Mouse (Mus musculus) kidney, embryonic 16.5 days (tissue): ENCODE measurements at regions not wholly inside any gene's neighbourhood (a gene's known extent, or its start where the extent isn't known, plus 50 kb on each side); places are given as distances from the start of the nearest gene placed in this dataset.

Source experiments
- ATAC-seq: fragments of 200-750 bp; cut with Nextera tagmentation; 2 replicates; pipeline ENCODE4 v1.8.0; 2017; ENCODE audit warnings: moderate TSS enrichment; ENCODE audit not compliant: low FRiP score, low TSS enrichment
- H3K27ac ChIP-seq: fragments of 300-500 bp; sonication (generic); 2 replicates; pipeline ENCODE4 v1.5.1; 2014; ENCODE audit warnings: low read length
- H3K27me3 ChIP-seq: fragments of 300-500 bp; sonication (generic); 2 replicates; pipeline ENCODE4 v1.6.1; 2014; ENCODE audit warnings: low read length, control low read depth, mixed read lengths; ENCODE audit not compliant: insufficient read depth
- H3K36me3 ChIP-seq: fragments of 300-500 bp; sonication (generic); 2 replicates; pipeline ENCODE4 v1.6.1; 2014; ENCODE audit warnings: low read length, control low read depth, mixed read lengths; ENCODE audit not compliant: insufficient read depth
- H3K4me1 ChIP-seq: fragments of 300-500 bp; sonication (generic); 2 replicates; pipeline ENCODE4 v1.6.1; 2014; ENCODE audit warnings: low read length, control low read depth, mixed read lengths; ENCODE audit not compliant: insufficient read depth
- H3K4me2 ChIP-seq: fragments of 300-500 bp; sonication (generic); replicated peaks from 2 replicates; pipeline ENCODE4 v1.6.1; 2014; ENCODE audit warnings: low read depth, low read length
- H3K4me3 ChIP-seq: fragments of 300-500 bp; sonication (generic); 2 replicates; pipeline ENCODE4 v1.5.1; 2014; ENCODE audit warnings: mild to moderate bottlenecking, low read length
- H3K9ac ChIP-seq: fragments of 300-500 bp; sonication (generic); replicated peaks from 2 replicates; pipeline ENCODE4 v1.6.1; 2014; ENCODE audit warnings: low read length
- H3K9me3 ChIP-seq: fragments of 300-500 bp; sonication (generic); 2 replicates; pipeline ENCODE4 v1.6.1; 2016; ENCODE audit warnings: low read length, control low read depth
- WGBS: fragments of 180-500 bp; shearing (Covaris S2); extraction: QIAGEN DNeasy Blood & Tissue Kit; methylation state at CpG from one replicate; pipeline ENCODE4 v1.1.7; 2014; 5-methylcytosine and 5-hydroxymethylcytosine counted together

DNA sequence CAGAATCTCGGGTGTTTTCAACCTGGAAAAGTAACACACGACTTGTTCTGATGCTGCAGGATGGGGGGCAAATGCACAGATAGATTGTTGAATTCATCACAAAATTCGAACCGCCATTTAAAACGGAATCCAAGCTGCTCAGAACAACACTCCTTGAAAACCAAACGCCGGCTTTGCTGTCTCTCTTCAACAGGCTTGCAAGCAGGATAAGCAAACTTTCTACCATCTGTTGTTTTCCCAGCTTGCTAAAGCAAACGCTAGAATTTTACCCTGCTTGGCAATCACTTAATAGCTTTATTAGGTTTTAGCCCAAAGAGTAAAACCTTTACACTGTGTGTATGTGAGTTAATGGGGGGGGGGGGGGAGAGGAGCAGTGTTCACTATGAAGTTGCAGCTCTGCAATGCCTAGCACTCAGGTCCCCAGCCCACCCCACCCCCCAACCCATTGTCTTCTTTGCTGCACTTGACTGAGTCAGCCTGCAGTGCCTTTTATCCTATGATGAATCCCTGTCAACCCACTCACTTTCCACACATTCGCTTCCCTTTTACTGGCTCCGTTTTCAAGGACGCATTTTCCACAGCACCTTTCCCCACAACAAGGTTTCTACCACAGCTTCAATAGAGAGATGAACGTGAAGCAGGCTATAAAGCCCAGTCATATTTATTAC, 190.1 kb upstream of the Fat1 start:
- Histone ChIP-seq H3K9me3 (no peaks in the 10 kb centered on the region), H3K27ac (no peak overlapping the region), H3K27me3 (no peaks in the 10 kb centered on the region), H3K4me2 (no peak overlapping the region), H3K4me1 (no peaks in the 10 kb centered on the region), H3K4me3 (no peak overlapping the region), H3K9ac (no peak overlapping the region), H3K36me3 (no peaks in the 10 kb centered on the region)
- ATAC-seq: no peak
- 59% methylated on average over 12 of the region's 12 CpGs for WGBS

DNA sequence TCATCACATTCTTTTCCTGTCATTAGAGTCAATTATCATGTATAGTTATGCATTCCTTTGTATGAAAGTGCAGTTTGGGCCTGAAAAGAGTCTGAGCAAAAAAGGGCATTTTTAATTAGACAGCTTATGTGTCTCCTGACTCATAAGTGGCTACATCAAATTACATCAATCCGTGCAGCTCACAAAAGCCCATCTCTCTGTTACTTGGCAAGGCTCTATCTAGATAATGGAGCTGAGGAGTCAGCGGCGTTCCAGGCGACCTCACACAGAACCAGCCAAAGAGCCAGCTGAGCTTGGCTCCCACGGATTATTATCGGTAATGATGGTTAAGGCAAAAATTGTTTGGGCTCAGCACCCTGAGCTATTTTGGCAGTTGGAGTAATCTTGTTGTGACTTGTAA, 176.5 kb upstream of the Fat1 start:
- H3K36me3 ChIP-seq: no peaks in the 10 kb centered on the region
- H3K27me3 ChIP-seq: no peaks in the 10 kb centered on the region
- no peak overlapping the region for H3K9ac ChIP-seq
- H3K4me3 ChIP-seq: no peak overlapping the region
- H3K9me3 ChIP-seq: no peaks in the 10 kb centered on the region
- H3K27ac ChIP-seq: no peak overlapping the region
- peaks cover 5% of the 10 kb centered on the region; the same call in 1 of the 2 replicates for H3K4me1 ChIP-seq
- 47% methylated on average over 6 of the region's 6 CpGs for WGBS
- ATAC-seq: no peak
- H3K4me2 ChIP-seq: no peak overlapping the region

DNA sequence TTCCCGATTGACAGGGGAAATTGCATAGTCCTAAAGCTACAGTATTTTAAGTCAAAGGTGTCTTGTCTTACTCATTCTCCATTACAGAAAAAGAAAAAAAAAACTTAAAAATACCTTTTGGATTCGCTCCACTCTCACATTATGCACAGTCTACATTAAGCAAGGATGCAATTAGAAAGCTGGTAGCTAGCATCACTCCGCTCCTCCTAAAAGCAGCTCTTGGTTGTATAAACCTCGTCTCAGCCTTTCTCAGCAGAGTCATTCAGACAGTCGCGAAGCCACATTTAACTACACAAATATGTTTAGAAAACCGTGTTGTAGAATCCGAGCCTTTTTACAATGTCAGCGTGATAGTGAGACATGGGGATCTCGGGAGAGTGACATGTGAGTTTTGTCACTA, 172.5 kb upstream of the Fat1 start:
- Histone ChIP-seq H3K9ac (no peak overlapping the region), H3K27ac (no peak overlapping the region), H3K4me3 (no peak overlapping the region), H3K9me3 (no peaks in the 10 kb centered on the region), H3K27me3 (no peaks in the 10 kb centered on the region), H3K4me2 (no peak overlapping the region), H3K4me1 (peaks cover 18% of the 10 kb centered on the region), H3K36me3 (no peaks in the 10 kb centered on the region)
- WGBS: 92% methylated on average over 10 of the region's 10 CpGs
- no peak for ATAC-seq

DNA sequence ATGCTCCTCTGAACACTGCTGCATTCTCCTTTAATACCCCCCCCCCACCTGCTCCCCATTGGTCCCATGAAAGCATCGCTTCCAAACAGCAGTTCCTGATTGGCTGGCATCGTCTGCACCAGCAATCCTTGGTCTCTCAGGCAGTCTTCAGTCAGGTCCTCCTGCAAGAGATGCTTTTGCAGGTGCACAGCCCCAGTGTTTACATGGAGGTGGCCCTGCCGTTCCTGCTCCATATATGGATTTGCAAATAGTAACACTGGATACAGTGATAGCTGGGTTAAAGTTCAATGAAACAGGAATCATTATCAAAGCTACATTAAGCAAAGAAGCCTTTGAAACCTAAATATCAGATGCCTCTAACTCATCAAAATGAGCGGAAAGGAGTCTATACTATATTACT, 170.1 kb upstream of the Fat1 start:
- ATAC-seq: no peak
- no peaks in the 10 kb centered on the region for H3K9me3 ChIP-seq
- H3K4me2 ChIP-seq: no peak overlapping the region
- H3K27me3 ChIP-seq: no peaks in the 10 kb centered on the region
- H3K27ac ChIP-seq: no peak overlapping the region
- 58% methylated on average over 4 of the region's 4 CpGs for WGBS
- H3K4me3 ChIP-seq: no peak overlapping the region
- H3K36me3 ChIP-seq: no peaks in the 10 kb centered on the region
- H3K4me1 ChIP-seq: peaks cover 12% of the 10 kb centered on the region; the same call in 1 of the 2 replicates
- no peak overlapping the region for H3K9ac ChIP-seq

DNA sequence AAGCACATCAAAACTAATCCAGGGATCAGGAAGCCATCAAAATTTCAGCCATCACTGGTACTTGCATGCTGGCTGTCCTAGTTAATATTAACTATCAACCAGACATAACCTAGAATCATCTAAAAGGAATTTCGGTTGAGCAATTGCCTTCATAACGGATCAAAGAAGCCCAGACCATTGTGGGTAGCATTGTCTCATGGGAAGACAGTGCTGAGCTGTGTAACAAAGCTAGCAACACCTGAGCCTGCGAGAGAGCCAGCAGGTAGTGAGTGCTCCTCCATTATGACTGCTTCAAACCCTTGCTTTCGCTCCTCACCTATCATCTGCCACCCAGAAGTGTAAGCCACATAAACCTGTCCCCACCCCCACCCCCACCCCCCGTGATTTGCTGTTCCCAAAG, 169.6 kb upstream of the Fat1 start:
- peak; percentile 49; the same call in 1 of the 2 replicates for ATAC-seq
- Histone ChIP-seq H3K27me3 (no peaks in the 10 kb centered on the region), H3K4me2 (peak overlapping the region; percentile 37; the same call in 1 of the 2 replicates), H3K27ac (no peak overlapping the region), H3K9me3 (no peaks in the 10 kb centered on the region), H3K9ac (no peak overlapping the region), H3K4me3 (no peak overlapping the region), H3K36me3 (no peaks in the 10 kb centered on the region), H3K4me1 (peaks cover 12% of the 10 kb centered on the region; the same call in 1 of the 2 replicates)
- WGBS: 48% methylated on average over 5 of the region's 5 CpGs

DNA sequence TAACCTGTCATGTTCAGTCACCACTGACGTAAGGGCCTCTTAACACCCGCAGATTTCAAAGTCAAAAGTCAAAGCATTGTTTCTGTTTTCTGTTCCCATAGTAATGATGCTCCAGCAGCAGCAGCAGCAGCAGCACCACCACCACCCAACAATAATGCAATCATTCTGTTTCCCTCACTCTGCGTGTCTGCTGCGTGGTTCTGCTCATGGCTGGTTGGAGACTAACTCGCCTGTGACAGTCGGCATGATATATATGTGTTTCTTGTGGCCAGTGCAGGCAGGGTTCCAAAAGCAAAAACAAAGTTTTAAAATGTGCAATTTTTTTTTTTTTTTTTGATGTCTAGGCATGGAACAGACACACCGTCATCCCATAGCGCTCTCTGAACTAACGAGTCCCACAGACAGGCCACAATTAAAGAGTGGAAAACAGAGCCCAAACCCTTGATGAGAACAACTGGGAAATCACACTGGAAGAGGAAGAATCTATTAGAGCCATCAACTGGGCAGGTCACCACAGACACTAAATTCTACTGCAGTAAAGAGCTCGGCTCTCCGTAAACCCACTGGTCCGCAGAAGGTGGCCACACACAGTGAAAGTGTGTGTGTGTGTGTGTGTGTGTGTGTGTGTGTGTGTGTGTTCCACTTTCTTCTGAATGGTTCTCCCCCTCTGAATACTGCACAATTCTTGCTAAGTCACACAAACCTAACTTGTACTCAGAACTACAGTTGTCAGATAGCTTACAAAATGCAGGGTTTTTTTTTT, 169.0 kb upstream of the Fat1 start:
- WGBS: 23% methylated on average over 12 of the region's 12 CpGs
- H3K27ac ChIP-seq: no peak overlapping the region
- H3K4me3 ChIP-seq: no peak overlapping the region
- no peak overlapping the region for H3K9ac ChIP-seq
- no peaks in the 10 kb centered on the region for H3K27me3 ChIP-seq
- peaks cover 12% of the 10 kb centered on the region; the same call in 1 of the 2 replicates for H3K4me1 ChIP-seq
- no peaks in the 10 kb centered on the region for H3K9me3 ChIP-seq
- H3K36me3 ChIP-seq: no peaks in the 10 kb centered on the region
- H3K4me2 ChIP-seq: peak overlapping the region; percentile 37
- ATAC-seq: peak; percentile 65; the same call in 1 of the 2 replicates

DNA sequence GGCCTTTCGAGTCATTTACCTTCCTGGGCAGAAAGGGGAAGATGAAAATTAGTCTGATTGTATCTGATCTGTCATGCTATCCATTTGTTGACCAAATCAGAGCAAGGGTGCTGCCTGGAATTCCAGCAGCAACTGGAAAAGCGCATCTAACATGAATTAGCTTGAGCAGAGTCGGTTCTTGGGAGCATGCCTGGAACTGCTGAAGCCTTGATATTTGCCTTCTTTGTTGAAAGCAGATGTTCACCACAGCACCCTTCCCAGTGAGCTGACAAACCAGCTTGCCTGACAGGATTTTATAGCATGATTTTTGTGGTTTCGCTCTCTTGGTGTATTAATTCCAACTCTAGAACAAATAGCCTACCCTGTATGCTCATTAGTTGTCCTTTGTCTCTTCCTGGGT, 168.0 kb upstream of the Fat1 start:
- no peak overlapping the region for H3K27ac ChIP-seq
- H3K4me3 ChIP-seq: no peak overlapping the region
- no peaks in the 10 kb centered on the region for H3K27me3 ChIP-seq
- no peak overlapping the region for H3K9ac ChIP-seq
- H3K9me3 ChIP-seq: no peaks in the 10 kb centered on the region
- no peaks in the 10 kb centered on the region for H3K36me3 ChIP-seq
- peaks cover 12% of the 10 kb centered on the region; the same call in 1 of the 2 replicates for H3K4me1 ChIP-seq
- 83% methylated on average over 4 of the region's 4 CpGs for WGBS
- ATAC-seq: no peak
- H3K4me2 ChIP-seq: no peak overlapping the region

DNA sequence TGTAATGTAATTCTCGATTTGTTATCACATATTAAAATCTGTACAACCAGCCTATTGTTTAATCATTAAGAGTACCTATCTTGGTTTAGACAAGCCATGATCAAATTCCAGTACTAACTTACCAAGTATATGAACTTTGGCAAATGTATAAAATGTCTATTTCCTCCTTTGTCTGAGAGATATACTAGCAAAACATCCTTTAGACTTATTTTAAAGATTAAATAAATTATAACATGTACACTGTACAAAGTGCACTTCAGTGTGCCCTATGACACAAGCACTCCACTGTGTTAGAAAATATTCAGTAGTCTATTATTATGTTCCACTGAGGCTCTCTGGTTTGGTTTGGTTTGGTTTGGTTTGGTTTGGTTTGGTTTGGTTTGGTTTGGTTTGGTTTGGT, 156.0 kb upstream of the Fat1 start:
- Histone ChIP-seq H3K4me3 (no peak overlapping the region), H3K27me3 (no peaks in the 10 kb centered on the region), H3K9ac (no peak overlapping the region), H3K27ac (no peak overlapping the region), H3K36me3 (no peaks in the 10 kb centered on the region), H3K9me3 (no peaks in the 10 kb centered on the region), H3K4me2 (no peak overlapping the region), H3K4me1 (0 out of 2 replicates have a peak, but pooled peaks cover 3% of the 10 kb centered on the region)
- WGBS: 59% methylated on average over 1 of the region's 1 CpGs
- ATAC-seq: no peak

DNA sequence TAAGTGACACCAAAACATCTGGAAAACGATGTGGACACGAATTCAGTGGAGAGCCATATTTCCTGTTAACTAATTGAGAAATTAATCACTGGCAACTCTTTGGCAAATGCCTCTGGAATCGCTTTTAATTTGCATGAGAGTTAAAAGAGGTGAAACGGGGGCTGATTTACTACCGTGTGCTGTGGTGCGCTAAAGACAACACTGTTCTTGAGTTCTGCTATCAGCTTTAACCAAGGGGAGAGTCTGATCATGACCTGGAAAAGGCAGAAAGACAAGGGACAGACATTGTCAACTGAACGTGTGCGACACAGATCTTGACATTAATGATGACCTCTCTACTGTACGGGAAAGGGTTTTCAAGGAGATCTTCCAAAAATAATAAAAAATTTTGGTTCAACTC, 152.8 kb upstream of the Fat1 start:
- Histone ChIP-seq H3K4me1 (0 out of 2 replicates have a peak, but pooled peaks cover 3% of the 10 kb centered on the region), H3K36me3 (no peaks in the 10 kb centered on the region), H3K4me3 (no peak overlapping the region), H3K4me2 (no peak overlapping the region), H3K9ac (no peak overlapping the region), H3K27me3 (no peaks in the 10 kb centered on the region), H3K27ac (no peak overlapping the region), H3K9me3 (no peaks in the 10 kb centered on the region)
- ATAC-seq: peak; percentile 73
- 25% methylated on average over 9 of the region's 9 CpGs for WGBS

DNA sequence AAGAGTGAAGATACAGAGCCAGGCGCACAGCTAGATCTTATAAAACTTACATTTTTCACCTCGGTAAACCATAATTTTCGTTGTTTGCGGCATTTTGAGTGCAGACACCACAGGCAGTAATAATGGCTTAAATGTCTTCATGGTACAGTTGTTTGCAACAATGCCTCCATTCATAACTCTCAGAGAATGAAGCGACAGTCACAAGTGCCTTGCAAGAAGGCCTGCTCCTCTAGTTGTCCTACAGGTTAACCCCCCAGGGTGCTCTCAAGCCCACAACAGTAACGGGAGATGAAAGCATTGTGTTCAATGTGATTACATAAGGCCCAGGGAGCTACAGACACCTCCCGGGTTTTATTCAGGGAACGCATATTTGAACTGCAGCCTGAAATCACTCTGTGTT, 150.1 kb upstream of the Fat1 start:
- H3K27ac ChIP-seq: no peak overlapping the region
- no peak overlapping the region for H3K4me3 ChIP-seq
- no peak for ATAC-seq
- H3K36me3 ChIP-seq: no peaks in the 10 kb centered on the region
- no peak overlapping the region for H3K4me2 ChIP-seq
- 0 out of 2 replicates have a peak, but pooled peaks cover 3% of the 10 kb centered on the region for H3K4me1 ChIP-seq
- H3K9ac ChIP-seq: no peak overlapping the region
- no peaks in the 10 kb centered on the region for H3K27me3 ChIP-seq
- H3K9me3 ChIP-seq: no peaks in the 10 kb centered on the region
- WGBS: 81% methylated on average over 8 of the region's 8 CpGs
